Mouse (Mus musculus) T-helper 1 cell (primary cell): ENCODE measurements around the gene Rbm19.

ENCODE experiments used
- in situ Hi-C: fragments of 300-600 bp; cut with MboI, MseI; formaldehyde crosslinking; loops from one replicate; pipeline ENCODE4 v1.15.1; 2025; ENCODE audit warnings: high pct_unique_total_duplicates

The Rbm19 gene

DNA sequence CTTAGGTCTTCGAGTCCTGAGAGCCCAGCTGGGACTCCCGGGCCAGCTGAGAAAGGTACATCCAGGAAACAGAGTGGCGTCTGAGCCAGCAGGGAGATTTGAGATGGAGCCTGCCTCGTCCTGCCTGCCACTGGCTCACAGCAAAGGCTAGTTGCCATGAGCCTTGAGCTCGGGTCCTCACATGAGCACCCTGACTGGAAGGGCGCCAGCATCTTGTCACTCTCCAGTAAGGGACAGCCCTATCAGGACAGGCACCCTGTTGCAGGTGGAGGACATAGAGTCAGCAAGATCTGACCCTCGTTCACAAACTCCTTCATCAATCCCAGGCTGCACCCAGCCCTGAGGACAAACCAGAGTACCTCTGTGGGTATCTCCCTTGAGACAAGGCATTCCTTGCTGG lies 83.6 kb downstream of the Rbm19 start:
- in situ Hi-C loops = no loop called here

DNA sequence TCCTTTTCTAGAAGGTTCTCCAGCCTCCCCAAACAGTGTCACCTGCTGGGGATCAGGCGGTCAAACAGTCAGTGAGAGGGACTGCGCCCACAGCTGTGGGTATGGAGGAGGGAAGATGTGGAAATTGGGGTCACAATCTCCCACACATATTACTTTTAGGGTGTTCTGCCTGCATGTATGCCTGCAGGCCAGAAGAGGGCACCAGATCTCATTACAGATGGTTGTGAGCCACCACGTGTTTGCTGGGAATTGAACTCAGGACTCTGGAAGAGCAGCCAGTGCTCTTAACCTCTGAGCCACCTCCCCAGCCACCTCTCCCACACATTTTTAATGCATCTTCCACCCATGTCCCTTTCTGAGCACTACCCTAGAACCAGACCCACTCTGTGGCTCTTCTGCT lies 88.1 kb downstream of the Rbm19 start:
- in situ Hi-C loops = no loop called here

DNA sequence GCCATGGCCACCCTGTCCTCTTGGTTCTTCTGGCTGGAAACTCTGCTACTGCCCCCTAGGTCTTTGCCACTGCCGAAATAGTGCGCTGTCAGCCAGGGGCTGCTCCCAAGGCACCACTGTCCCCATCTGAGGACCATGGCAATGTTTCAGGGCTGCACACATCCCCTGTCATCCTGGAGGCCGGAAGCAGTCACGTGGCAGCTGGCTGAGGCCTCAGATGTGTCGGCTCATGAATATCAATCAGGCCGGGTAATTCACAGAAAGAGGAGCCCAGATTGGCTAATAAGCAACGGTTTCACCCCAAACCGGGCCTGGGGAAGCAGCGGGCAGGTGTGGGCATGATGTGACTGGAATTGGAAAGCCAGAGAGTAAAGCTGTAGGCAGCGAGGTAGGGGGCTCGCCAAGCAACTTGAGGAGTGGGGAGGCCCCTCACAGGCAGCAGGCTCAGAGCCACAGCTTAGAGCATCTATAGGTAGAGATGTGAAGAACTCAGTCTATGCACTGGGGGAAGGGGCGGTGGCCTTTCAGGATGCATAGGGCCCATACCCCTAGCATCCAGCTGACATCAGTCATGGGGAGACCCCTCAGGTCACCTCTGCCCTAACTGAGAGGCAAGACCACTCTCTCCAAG lies 90.2 kb downstream of the Rbm19 start:
- in situ Hi-C loops = no loop called here

DNA sequence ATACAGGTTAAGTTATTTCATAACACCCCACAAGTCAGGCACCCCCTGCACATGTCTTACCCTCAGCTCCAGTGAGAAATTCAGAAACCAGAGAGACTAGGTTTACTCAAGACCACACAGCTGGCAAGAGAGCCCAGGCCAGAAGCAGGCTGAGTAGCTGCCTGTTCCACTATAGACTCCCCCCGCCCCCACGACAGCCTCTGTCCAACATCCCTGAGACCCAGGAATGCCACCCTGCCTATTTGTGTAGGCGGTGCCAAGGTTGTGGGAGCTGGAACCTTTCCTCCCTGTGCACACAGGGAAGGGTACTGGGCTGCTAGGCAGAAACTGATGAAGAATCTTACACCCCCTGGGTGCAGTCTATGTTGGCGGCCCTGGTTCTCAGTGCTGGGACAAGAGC lies 91.2 kb downstream of the Rbm19 start:
- in situ Hi-C loops = no loop called here

DNA sequence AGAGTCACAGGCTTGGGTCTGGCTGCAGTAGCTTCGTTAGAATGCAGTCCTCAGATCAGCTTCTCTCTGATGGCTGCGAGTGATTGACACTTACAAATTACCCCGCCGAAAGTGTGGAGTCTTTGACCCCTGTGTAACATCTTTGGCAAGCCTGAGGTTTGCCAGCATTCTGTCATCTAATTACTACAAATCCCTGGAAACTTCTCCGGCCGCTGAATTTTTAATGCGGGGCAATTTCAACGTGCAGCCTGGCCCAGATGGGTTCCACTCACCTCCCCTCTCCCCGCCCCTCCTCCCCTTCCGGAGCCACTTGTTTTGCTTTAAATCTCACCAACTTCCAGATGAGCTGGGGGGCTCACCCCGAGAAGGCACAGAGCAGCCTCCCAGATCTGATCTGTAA lies 94.4 kb downstream of the Rbm19 start:
- in situ Hi-C loops = no loop called here

DNA sequence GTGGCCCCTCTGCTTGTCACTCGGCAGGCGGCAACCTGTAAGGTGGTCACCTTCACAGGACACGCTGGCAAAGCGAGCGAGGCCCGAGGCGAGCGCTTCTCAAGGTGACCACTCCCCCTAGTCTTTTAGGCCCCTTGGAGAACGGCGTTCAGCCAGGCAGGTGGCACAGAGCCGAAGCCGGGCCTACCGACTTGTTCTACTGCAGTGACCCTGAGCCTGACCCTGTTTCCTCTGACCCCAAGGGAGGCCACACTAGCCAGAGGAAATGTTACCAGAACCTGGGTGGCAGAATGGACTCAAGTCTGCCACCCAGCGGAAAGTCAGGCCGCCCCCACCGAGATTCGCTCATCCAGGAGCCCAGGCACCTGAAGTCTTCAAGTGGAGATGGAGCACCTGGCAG lies 94.9 kb downstream of the Rbm19 start:
- in situ Hi-C loops = no loop called here

DNA sequence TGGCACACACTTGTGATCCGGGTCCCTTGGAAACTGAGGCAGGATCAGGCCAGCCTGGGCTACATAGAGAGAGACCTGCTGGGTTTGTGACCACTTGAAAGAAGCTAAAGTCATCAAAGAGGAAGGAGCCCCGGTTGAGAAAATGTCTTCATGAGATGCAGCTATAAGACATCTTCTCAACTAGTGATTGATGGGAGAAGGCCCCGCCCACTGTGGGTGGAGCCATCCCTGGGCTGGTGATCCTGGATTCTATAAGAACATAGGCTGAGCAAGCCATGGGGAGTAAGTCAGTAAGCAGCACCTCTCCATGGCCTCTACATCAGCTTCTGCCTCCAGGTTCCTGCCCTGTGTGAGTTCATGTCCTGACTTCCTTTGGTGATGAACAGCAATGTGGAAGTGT lies 98.2 kb downstream of the Rbm19 start:
- in situ Hi-C loops = no loop called here

DNA sequence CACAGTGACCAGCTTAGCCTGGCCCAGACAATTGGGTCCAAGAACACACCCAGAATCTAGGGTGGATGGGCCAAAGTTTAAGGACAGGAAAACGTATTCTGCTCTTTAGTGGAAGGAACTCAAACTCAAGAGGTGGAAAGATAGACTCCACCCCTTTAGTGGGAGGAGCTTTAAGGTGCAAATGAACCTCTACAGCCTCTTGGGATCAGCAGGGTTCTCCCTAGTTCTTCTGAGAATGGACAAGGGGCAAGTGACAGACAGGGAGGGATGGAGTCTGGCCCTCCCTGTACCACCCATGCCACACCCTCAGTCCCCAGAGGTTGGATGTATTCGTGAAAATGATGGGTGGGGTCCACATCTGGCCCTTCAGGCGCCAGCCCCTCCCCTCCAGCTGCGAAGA lies 105.0 kb downstream of the Rbm19 start:
- in situ Hi-C loops = no loop called here

DNA sequence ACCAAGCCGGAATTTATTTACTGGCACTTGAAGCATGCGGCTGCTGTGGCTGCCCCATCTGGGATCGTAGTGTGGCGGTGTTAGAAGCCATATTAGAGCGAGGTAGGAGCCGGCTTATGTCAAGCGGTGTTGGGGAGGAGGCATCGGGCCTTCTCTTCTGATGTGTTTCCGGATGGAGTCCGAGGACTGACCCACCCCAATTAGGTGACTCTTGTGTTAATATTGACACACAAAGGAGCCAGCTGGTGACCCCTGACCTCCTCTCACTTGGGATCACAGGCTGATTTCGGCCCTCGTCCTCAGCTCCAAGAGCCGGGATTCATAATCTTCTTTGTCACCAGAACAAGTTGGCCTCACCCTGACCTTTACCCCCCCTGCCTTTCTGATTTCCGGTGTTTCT lies 109.1 kb downstream of the Rbm19 start:
- in situ Hi-C loops = no loop called here

DNA sequence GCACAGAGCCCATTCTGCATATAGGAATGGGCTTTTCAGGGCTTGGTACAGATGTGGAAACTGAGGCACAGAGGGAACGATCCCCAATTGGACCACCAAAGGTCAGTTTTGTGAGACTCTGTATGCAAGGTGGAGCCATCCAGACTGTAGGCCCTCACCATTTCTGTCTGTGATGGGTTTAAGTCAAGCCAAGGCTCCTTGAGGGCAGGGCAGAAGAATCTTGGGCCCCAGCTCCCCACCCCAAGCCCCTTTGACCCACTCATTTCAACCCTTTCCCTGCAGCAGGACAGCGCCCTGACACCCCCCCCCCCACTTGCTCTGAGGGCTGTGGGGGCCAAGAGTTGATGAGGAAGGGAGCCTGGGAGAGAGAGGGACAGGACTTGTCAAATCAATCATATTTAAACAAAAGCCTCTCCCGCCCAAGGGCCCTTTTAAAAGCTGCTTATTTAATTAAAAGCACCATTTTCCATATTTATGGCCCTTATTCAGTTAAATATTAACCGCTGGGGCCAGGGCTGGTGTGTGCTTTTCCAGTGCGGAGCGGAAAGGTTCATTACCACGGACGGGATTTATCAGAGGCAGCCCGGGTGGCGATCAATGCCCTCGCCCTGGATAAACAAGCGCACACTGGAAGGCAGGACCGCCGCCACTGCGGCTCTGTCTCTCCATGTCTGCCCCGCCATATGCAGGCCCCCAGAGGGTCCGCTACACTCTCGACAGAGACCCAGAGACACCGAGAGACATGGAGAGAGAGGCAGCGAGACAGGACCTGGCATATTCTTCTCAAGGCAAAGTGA lies 112.5 kb downstream of the Rbm19 start:
- in situ Hi-C loops = no loop called here

DNA sequence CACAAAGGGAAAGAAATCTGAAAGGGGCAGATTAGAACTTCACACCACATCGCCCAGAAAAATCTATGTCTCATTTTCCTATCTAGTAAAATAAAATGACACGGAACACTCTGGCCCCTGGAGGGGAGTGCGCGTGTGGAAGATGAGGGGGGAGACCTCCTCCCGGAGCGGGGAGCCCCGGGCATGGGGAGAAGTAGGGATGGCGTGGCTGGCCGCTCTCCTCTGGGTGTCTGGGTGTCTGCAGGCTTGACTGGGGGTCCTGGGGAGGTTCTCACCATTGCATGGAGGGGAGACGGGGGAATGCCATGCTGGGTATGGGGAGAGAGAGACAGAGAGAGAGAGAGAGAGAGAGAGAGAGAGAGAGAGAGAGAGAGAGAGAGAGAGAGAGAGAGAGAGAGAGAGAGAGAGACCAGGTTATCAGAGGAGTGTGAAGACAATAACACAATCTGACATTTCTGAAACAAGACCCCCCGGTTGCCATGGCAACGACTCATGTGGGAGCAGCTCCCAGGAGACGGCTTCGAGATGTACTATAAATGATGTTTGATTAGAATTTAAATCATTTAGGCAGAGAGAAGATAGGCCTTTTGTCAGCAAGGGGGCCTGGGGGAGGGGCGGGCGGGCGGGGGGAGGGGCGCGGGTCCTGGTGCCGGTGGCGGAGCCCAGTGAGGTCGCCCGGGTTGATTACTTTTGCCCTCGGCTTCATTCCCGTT lies 115.3 kb downstream of the Rbm19 start:
- in situ Hi-C loops = no loop called here

DNA sequence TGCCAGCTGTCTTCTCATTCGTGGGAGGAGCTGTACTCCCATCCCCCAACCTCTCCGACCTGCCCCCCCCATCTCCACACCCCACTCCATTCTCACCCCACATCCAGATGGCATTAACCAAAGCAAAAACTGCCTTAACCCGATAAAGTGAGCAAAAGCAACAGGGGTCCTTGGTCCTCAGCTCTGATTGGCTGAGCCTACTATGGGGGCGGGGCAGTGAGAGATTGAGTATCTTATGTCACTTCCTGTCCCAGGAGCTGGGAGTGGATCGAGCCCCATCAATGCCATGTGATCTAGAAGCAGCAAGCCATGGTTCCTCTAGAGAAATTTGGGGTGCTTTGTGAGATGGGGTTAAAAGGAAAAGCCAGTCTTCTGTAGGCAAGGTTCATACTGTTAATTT lies 118.9 kb downstream of the Rbm19 start:
- in situ Hi-C loops = no loop called here

DNA sequence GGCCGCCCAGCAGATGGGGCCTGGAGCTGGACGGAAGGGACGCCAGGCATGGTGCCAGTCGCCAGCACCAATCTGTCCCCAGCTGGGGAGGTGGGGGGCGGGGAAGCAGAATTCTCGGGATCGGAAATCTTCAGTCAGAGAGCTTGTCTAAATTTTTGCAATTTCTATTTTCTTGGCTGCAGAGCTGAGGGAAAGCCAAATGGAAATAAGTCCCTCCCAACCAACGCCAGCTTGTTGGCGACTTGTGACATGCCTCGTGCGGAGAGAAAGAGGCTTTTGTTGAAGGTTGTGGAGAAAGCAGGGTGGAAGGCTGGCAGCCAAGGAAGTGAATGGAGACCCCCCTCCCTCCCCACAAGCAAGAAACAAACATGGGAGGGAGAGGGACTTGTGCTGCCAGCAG lies 119.3 kb downstream of the Rbm19 start:
- in situ Hi-C loops = no loop called here

DNA sequence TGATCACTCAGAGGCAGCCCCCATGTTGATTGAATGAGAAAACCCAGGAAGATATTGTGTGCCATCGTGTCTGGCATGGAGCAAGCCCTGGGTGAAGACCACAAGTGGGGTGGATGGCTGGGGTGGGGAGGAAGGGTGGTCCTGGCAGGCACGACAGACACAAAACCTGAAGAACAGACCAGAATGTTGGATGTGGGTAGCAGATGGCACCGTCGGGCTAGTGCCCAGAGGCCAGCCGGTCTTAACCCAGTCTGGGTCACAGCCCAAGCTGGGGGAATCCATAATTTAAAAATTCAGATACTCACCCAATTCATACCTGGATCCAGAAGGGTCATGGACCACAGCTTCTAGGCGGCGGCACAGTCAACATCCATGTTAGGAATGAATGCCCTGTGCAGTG lies 123.8 kb downstream of the Rbm19 start:
- in situ Hi-C loops = no loop called here

DNA sequence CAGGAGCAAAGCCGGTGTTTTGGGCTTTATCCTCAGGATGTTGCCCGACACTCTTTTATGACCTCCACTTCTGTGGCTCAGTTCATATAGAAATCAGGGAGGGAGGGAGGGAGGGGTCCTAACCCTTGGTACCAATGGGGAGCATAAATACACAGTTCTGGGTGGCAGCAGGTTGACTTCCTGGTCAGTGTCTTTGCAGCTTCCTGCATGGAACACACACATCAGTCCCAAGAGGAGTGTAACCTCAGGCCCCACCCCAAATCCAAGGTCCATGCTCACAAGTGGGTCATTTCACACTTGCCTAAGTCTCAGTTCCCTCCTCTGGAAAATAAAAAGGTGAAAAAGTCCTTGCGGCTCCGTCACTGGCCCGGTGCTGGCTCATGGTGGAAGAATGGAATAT lies 129.1 kb downstream of the Rbm19 start:
- in situ Hi-C loops = no loop called here
